Mouse (Mus musculus): ENCODE results near the gene Foxo3.

GRCm38 (mm10) chr10:42287666-42288065 lies 11.1 kb upstream of the Foxo3 start:
- TF ChIP-seq CTCF (IDR thresholded peaks at IDR 0.05; ENCODE audit: borderline replicate concordance, insufficient read depth, low read length): no peak
- TF ChIP-seq POLR2A (IDR thresholded peaks at IDR 0.05; ENCODE audit: low read depth, low read length): no peak

All from embryonic fibroblast, embryonic 13.5 days (primary cell).